Mouse (Mus musculus) cerebellum, adult 9-11 months (tissue): ENCODE results near the gene Asah2.
"Not testable (repeated sequence)": the region's sequence is repeated elsewhere in the genome, so short reads cannot be mapped to it uniquely, and the experiment has no call there.

Experiments used
- DNase-seq: peaks from one replicate; pipeline ENCODE4 v3.0.0; 2022

Gene Asah2

GRCm38 (mm10) chr19:32107771-32108306 is at the start of gene Asah2:
Asah2 (minus strand) TSS chr19:32108211.
- DNase-seq = peak; percentile 26

DNA sequence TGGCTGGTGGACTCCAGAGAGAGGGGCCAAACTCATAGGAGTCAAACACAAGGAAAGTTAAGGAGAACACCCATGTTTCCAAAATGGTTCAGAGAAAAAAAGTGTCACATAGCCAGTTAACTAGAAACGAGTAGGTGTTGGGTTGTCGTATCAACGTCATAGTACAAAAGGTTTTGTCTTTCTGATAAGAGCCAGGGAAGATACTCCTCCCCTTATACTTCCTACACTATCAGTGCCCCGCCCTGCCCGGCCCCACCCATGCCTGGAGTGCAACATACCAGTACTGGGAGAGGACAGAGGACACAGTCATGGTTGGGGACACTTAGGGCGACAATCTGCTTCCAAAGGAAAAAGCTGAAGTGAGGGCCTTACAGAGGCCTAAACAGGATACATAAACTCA is 49.0 kb upstream of the Asah2 start:
- no peak for DNase-seq

DNA sequence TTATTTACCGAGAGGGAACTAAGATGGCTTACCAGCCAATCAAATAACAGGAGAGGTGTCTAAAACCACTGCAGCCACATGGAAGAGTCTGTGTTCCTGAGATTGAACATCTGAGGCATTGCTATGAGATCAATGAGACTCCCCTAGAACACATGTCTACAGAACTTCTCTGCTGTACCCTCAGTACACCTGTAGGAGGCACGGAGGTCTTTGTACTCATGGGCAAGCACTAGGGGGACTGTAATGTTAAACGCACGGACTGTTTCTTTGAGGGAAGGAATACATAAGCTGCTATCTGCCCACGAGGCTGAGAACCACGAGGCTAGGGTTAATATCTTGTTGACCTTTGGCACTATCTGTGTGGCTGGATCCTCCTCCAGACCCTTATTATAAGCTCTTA is 44.5 kb upstream of the Asah2 start:
- no peak for DNase-seq

- no peak for DNase-seq
These were observed 40.7 kb upstream of the Asah2 start for GRCm38 (mm10) chr19:32148710-32149109.

- DNase-seq = no peak
These were observed 34.4 kb upstream of the Asah2 start for GRCm38 (mm10) chr19:32142383-32142782.

GRCm38 (mm10) chr19:32138361-32139088 is 30.5 kb upstream of the Asah2 start:
- DNase-seq = no peak

DNA sequence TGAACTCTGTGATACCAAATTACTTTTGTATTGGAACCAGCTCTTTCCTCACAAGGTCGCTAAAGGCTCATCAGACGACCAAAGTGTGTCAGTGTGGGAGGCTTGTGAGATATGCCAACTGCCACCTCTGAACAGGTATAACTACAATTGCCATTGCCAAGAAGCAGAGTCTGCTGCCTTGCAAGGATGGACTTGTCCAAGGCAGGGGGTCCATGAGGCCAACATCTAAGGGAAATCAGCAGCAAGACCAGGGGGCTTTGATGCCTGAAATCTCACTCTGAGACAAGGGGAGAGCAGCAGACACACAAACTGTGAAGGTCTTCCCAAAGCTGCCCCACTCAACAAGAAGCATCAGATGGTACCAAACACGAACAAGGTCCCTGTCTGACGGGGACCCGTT is 29.9 kb upstream of the Asah2 start:
- DNase-seq = no peak

DNA sequence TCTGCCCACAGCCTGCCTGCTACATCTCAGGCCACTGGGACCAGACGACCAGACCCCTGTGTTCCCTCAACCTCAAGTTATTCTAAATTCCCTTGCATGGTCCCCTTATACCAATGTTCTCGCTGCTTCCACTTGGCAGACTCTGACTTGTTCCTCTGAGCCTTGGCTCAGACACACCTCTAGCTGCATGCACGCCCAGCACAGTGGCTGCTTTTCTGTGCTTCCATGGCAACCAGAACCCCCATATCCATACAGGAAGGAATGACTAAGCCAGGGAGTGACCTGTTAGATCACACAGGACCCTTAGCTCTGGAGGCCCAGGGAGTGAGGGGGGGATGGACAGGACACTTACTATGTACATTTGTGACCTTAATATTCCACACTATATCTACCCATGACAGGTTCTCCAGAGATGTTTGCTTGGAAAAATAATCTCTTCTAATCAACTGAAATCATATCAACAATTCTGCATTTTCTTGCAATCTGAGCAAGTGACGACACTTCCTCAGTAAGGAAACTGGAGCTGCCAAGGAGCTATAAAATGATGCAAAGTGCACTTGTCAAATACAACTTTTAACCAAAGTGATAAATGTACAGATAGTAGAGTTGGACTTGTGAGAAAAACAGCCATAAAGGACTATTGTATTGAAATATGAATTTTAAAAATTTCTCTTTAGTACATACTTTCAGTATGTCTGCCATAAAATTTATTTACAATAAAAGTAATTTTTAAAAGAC is 29.0 kb upstream of the Asah2 start:
- DNase-seq = no peak

- not testable (repeated sequence) for DNase-seq
These were observed 23.9 kb upstream of the Asah2 start for GRCm38 (mm10) chr19:32131707-32132488.

DNA sequence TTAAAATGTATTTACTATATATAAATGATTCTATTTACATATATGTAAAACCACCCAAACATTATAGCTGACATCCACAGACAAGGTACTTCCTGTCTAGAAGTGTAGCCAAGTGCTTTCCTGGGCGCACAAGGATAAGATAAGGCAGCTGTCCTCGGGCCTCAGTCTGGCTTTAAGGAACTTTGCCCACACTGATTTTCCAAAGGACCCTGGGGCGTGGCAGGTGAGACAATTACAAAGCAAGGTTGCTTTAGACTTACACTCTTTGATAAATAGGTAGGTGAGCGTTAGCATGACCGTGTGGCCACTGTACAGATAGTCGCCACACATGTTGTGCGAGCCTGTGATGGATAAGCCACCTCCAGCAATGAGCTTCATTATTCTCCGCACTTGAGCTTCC is 21.3 kb upstream of the Asah2 start:
- no peak for DNase-seq

- no peak for DNase-seq
These were observed 19.3 kb upstream of the Asah2 start for GRCm38 (mm10) chr19:32127180-32127850.

GRCm38 (mm10) chr19:32124155-32124554 is 16.1 kb upstream of the Asah2 start:
- no peak for DNase-seq

DNA sequence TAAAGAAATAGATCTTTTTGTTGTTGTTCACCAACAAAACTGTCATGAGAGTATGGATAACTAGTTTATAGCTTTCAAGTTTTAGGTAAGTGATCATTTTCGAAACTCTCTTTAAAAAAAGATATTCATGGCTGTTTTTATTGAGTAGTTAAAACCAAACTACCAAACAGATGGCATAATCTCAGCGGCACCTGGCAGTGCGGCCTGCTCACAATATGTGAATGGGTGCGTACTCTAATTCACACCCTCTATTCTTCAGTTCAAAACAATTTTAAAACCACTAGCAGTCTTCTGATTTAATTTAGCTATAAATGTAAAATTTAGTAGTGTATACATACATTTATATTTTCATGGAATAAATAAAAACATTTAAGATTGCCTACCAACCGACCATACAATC is 15.2 kb upstream of the Asah2 start:
- DNase-seq = no peak

- DNase-seq = no peak
These were observed 12.8 kb upstream of the Asah2 start for GRCm38 (mm10) chr19:32120798-32121197.

- no peak for DNase-seq
These were observed 11.7 kb upstream of the Asah2 start for GRCm38 (mm10) chr19:32119666-32120065.

DNA sequence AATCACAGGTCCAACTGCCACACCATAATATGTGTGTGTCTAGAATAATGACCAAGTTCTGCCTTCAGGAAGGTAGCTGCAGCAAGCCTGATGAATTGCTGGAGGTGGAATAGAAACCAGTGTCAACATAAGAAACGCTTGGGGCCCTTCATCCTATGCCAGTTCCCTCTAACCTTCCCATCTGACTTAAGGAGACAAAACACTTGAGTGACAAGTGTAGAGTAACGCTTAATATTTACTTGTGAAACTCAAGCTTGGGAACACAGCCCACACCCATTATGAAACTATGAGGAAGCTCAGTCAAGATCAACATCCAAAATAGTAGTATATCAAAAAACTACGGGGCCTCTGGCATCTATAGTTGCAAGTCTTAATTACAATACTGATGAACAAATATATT is 10.5 kb upstream of the Asah2 start:
- DNase-seq = no peak

GRCm38 (mm10) chr19:32117484-32118018 is 9.5 kb upstream of the Asah2 start:
- DNase-seq = no peak

GRCm38 (mm10) chr19:32111866-32112790 is 4.1 kb upstream of the Asah2 start:
- no peak for DNase-seq

DNA sequence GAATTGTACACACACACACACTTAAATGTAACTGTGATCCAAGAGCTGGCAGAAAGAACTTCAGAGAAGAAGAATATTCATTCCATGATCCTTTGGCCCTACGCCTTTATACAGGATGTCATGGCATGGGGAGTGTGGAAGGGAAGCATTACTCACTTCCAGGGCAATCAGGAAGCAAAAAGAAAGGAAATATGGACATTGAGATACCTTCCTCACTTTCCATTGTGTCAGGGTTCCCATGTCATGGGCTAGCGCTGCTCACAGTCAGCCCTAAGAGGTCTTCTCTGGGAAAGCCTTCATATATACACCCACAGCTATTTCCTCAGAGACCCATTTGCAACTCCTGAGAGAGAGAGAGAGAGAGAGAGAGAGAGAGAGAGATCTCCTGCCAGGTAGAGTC is 1.3 kb downstream of the Asah2 start:
- DNase-seq = no peak

DNA sequence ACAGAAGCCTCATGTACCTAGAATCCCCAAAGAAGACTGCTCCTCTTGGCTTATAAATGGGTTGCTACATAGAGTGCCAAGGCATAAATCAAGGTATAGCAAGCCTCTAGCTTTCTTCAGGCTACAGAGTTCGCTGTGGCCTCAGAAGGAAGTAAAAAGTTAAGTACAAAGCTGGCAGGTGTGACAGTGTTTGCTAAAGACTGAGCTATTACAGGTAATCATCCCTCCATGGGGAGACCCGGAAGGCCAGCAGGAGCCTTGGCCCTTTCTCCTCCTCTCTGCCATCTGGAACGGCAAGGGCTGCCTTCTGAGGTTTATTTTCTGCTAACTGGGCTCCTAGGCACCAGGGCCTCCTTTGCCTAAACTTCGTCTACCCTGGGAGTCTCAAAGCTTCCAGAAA is 3.8 kb downstream of the Asah2 start:
- no peak for DNase-seq

- DNase-seq = no peak
These were observed 5.1 kb downstream of the Asah2 start for GRCm38 (mm10) chr19:32102976-32103300.
